Mouse (Mus musculus) G1E (cell line): ENCODE results near the gene Smg9. TPM values are rescaled to one million over a fixed set of nuclear protein-coding genes. Genes with fewer than 3 reads are reported as not detected.

ENCODE experiments used
- ATAC-seq: 2 replicates; pipeline ENCODE4 v1.8.0; 2016; ENCODE audit warnings: mild to moderate bottlenecking; ENCODE audit not compliant: insufficient number of reproducible peaks, poor library complexity, low FRiP score, severe bottlenecking; ENCODE audit errors: extremely low read depth
- DNase-seq: peaks from one replicate; pipeline ENCODE4 v3.0.0; 2012; ENCODE audit warnings: low spot score
- H3K27me3 ChIP-seq: 2 replicates; pipeline ENCODE4 v1.6.1; 2012; ENCODE audit warnings: mild to moderate bottlenecking, low read length, inconsistent platforms; ENCODE audit not compliant: insufficient read depth
- H3K36me3 ChIP-seq: replicated peaks from 2 replicates; pipeline ENCODE3; 2012; ENCODE audit warnings: mild to moderate bottlenecking, inconsistent platforms
- H3K4me1 ChIP-seq: 2 replicates; pipeline ENCODE4 v1.6.1; 2012; ENCODE audit warnings: low read depth, low read length, inconsistent platforms, mixed read lengths; ENCODE audit not compliant: insufficient read depth
- H3K4me3 ChIP-seq: 2 replicates; pipeline ENCODE4 v1.5.1; 2012; ENCODE audit warnings: low read depth, mild to moderate bottlenecking, inconsistent platforms, low read length, moderate library complexity, mixed read lengths
- H3K9me3 ChIP-seq: replicated peaks from 2 replicates; pipeline ENCODE4 v1.6.1; 2012; ENCODE audit warnings: inconsistent platforms
- CTCF ChIP-seq: IDR thresholded peaks from 2 replicates; pipeline ENCODE4 v1.5.1; 2012; ENCODE audit warnings: low read depth, low read length, inconsistent platforms, mixed read lengths
- GATA1 ChIP-seq: IDR thresholded peaks from 2 replicates; pipeline ENCODE4 v1.6.1; 2012; ENCODE audit warnings: borderline replicate concordance, low read length, inconsistent platforms, mixed read lengths
- GATA2 ChIP-seq: IDR thresholded peaks from 2 replicates; pipeline ENCODE4 v1.6.1; 2012; ENCODE audit warnings: low read depth, low read length, inconsistent platforms, borderline replicate concordance
- POLR2AphosphoS5 ChIP-seq: IDR thresholded peaks from 2 replicates; pipeline ENCODE4 v1.6.1; 2012; ENCODE audit warnings: low read depth, low read length, inconsistent platforms; ENCODE audit not compliant: insufficient replicate concordance
- TAL1 ChIP-seq: conservative IDR thresholded peaks from 2 replicates; pipeline ENCODE4 v1.6.1; 2012; ENCODE audit warnings: low read depth, low read length, inconsistent platforms, mixed read lengths
- polyA plus RNA-seq: library from polyadenylated mRNA; stranded (reverse); fragments of >175 nt; gene quantifications from 2 replicates; pipeline ENCODE4 v1.2.3, GENCODE M21; 2012
- total RNA-seq, 2 experiments: library from RNA; stranded (forward) in 1 of 2; stranded (reverse) in 1 of 2; fragments of 200-1000 nt in 1 of 2; fragments of >200 nt in 1 of 2; fragmentation: Nextera tagmentation in 1 of 2; gene quantifications; 2 replicates each; pipeline ENCODE4 v1.2.3; 2014 to 2017

Gene Smg9
- total RNA-seq (2014; fragmentation: Nextera tagmentation) (21.7 and 77.3 TPM in 2 replicates), total RNA-seq (2017) (16.1 and 19.1 TPM in 2 replicates), polyA plus RNA-seq (61.5 and 67.4 TPM in 2 replicates)

DNA sequence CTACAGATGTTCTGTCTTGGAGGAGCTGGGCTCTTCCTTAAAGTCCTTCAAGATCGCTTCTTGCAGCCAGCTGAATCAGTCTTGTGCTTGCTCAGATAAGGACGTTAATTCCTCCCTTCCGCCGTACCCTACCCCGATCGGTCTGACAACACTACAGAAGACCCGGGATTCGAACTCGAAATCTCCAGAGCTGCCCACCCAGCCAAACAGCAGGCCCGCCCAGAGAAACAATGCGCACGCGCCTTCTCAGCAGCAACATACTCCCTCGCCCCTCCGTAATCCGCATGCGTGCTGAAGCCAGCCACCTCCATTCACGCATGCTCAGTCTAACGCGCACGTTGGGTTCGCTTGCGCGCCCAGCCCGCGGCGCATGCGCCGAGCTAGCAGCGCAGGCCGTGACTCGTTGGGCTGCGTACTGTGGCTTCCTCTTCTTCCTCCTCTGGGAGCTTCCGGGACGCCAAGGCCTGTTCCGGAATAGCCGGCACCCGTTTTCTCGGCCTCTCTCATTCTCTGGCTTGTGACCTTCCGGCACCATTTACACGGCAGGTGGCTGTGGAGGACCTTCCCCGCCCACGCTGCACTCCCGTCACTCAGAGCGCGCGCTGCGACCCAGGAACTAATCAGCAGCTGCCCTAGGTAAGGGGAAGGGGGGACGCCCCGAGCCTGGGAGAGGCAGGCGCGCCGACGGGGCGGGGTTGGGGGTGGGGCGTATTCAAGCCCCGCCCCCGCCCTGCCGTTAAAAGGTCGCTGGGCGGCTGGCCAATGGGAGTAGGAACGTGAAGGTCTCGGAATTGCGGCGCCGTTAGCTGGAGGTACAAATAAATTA is at the start of gene Smg9:
Gene Smg9, plus strand, starts transcription at position 364 of the 826 bp plus-strand sequence.
- peaks cover 49% of the 10 kb centered on the region for H3K36me3 ChIP-seq
- TF ChIP-seq TAL1 (no peak), GATA2 (no peak)
- ATAC-seq (peak; percentile 64), DNase-seq (peak; percentile 89)
- H3K4me1 ChIP-seq = peaks cover 61% of the 10 kb centered on the region
- peak within 1 kb of the TSS; percentile 73 for H3K4me3 ChIP-seq
- H3K27me3 ChIP-seq = no peaks in the 10 kb centered on the region
- peaks cover 5% of the 10 kb centered on the region; the same call in 1 of the 2 replicates for H3K9me3 ChIP-seq

DNA sequence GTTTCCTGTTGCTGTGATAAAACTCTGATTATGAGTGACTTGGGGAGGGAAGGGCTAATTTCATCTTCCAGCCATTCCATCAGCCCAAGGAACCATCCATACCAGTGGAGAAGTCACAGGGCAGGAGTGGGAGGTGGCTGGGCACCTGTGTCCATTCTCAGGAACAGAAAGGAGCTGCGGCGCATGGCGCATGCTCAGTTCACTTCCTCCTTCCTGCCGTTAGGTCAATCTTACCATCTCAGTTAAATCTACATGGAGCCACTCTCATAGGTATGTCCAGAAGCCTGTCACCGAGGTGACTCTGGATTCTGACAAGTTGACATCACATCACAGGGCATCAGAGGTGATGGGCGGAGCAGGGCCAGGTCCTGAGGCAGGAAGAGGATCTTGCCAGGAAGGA is 43.8 kb upstream of the Smg9 start:
- H3K36me3 ChIP-seq = no peaks in the 10 kb centered on the region
- H3K27me3 ChIP-seq = peaks cover 33% of the 10 kb centered on the region
- no peaks in the 10 kb centered on the region for H3K4me1 ChIP-seq
- DNase-seq (no peak), ATAC-seq (no peak)
- H3K4me3 ChIP-seq = no peak overlapping the region
- no peak for TF ChIP-seq GATA2
- 0 out of 2 replicates have a peak, but pooled peaks cover 4% of the 10 kb centered on the region for H3K9me3 ChIP-seq

DNA sequence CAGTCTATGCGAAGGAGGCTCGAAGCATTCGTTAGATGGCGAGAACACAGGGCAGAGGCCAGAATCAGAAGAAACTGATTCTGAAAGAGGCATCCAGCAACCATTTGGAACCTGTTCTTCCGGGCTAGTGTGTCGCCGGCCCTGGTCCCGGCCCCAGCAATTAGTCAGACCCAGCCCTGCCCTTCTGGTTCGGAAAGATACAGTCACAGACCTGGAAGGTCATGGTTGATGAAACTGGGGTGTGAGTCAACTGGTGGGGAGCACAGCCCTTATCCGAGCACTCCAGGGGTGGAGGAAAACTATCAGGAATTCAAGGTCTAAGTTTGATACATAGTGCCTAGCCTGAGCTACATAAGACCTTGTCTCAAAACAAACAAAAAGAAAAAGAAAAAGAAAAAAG is 43.3 kb upstream of the Smg9 start:
- Histone ChIP-seq H3K27me3 (peaks cover 33% of the 10 kb centered on the region), H3K4me1 (no peaks in the 10 kb centered on the region), H3K4me3 (no peak overlapping the region), H3K9me3 (peaks cover 4% of the 10 kb centered on the region; the same call in 1 of the 2 replicates), H3K36me3 (no peaks in the 10 kb centered on the region)
- no peak for ATAC-seq
- no peak for TF ChIP-seq POLR2AphosphoS5
- no peak for TF ChIP-seq TAL1
- TF ChIP-seq CTCF = no peak
- no peak for TF ChIP-seq GATA1
- TF ChIP-seq GATA2 = no peak
- no peak for DNase-seq

DNA sequence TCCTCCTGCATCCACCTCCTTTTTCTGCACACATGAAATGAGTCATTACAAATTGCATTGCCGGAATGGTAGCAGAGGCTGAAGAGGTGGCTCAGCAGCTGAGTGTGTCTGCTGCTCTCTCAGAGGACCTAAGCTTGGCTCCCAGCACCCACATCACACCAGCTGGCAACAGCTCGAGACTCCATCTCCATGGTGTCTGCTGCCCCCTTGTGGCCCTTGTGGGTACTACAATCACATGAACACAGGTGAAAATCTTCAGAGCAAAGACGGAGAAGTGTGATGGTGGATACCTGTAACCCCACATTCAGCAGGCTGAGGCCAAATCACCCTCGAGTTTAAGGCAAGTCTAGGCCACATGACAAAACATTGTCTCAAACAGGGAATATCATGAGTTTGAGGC is 41.5 kb upstream of the Smg9 start:
- peaks cover 24% of the 10 kb centered on the region for H3K27me3 ChIP-seq
- H3K4me3 ChIP-seq = no peak overlapping the region
- ATAC-seq (no peak), DNase-seq (no peak)
- TF ChIP-seq CTCF (peak; percentile 62; the same call in 1 of the 2 replicates), TAL1 (no peak), POLR2AphosphoS5 (no peak), GATA1 (no peak)
- H3K36me3 ChIP-seq = no peaks in the 10 kb centered on the region
- peaks cover 4% of the 10 kb centered on the region; the same call in 1 of the 2 replicates for H3K9me3 ChIP-seq
- H3K4me1 ChIP-seq = 0 out of 2 replicates have a peak, but pooled peaks cover under 1% of the 10 kb centered on the region

DNA sequence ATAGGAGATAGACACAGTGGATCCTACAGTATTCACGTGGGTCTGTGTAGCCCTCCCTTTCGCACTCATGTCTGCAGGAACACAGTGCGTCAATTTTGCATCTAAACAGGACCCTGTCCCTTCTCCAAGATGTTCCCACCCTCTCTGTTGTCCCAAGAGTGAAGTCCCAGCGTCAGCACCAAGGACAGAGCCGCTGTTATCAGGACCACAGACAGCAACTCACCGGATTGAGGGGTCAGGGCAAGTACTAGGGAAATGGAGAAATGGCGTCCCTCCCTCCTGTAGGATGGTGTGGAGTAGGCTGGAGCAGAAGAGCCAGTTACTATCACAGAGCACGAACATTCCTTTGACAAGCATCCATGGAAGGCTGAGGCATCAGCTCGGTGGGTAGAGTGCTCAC is 40.1 kb upstream of the Smg9 start:
- peak; percentile 45 for DNase-seq
- Histone ChIP-seq H3K36me3 (no peaks in the 10 kb centered on the region), H3K27me3 (peaks cover 13% of the 10 kb centered on the region), H3K9me3 (peaks cover 4% of the 10 kb centered on the region; the same call in 1 of the 2 replicates), H3K4me1 (peaks cover 8% of the 10 kb centered on the region), H3K4me3 (no peak overlapping the region)
- no peak for TF ChIP-seq CTCF
- no peak for TF ChIP-seq TAL1
- no peak for TF ChIP-seq GATA1
- no peak for TF ChIP-seq GATA2
- no peak for TF ChIP-seq POLR2AphosphoS5
- ATAC-seq = no peak

DNA sequence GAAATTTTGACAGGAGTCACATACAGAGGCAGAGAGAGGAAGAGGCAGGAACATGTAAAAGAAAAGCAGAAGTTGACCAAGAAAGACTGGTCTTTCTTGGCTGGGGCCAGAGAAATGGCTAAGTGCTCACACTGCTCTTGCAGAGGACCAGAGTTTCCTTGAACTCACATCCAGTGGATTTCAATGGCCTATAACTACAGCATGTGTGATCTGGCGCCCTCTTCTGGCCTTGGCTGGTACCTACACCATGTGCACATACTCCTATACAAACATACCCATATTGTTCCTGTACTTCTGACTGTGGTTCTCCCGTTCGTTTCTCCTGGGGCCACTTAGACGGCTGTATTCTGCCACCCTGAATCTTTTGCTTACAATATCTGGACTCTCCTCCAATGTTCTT is 38.4 kb upstream of the Smg9 start:
- ATAC-seq = no peak
- no peak for DNase-seq
- TF ChIP-seq CTCF (no peak), POLR2AphosphoS5 (no peak), TAL1 (no peak)
- Histone ChIP-seq H3K4me3 (no peak overlapping the region), H3K9me3 (peaks cover 4% of the 10 kb centered on the region; the same call in 1 of the 2 replicates), H3K27me3 (peaks cover 2% of the 10 kb centered on the region; the same call in 1 of the 2 replicates), H3K36me3 (no peaks in the 10 kb centered on the region), H3K4me1 (peaks cover 22% of the 10 kb centered on the region)
